Mouse (Mus musculus) cerebellum, adult 9-10 months (tissue): ENCODE measurements around the gene Spata1.

Experiments
- DNase-seq: peaks from one replicate; pipeline ENCODE4 v3.0.0; 2022

The Spata1 gene

GRCm38 (mm10) chr3:146418901-146419300 lies 80.7 kb downstream of the Spata1 start:
- DNase-seq: no peak

- no peak for DNase-seq
These were observed 81.7 kb downstream of the Spata1 start for GRCm38 (mm10) chr3:146417873-146418272.

GRCm38 (mm10) chr3:146414555-146414954 lies 85.0 kb downstream of the Spata1 start:
- DNase-seq: no peak

GRCm38 (mm10) chr3:146413992-146414391 lies 85.6 kb downstream of the Spata1 start:
- DNase-seq: peak; percentile 89

GRCm38 (mm10) chr3:146413016-146413415 lies 86.5 kb downstream of the Spata1 start:
- no peak for DNase-seq

- no peak for DNase-seq
These were observed 87.1 kb downstream of the Spata1 start for GRCm38 (mm10) chr3:146412480-146412879.

- no peak for DNase-seq
These were observed 87.5 kb downstream of the Spata1 start for GRCm38 (mm10) chr3:146412008-146412407.

- DNase-seq: no peak
These were observed 89.4 kb downstream of the Spata1 start for GRCm38 (mm10) chr3:146410114-146410513.
